Mouse (Mus musculus): ENCODE measurements around the gene Dpf1.

- no peak for TF ChIP-seq EP300 (IDR thresholded peaks at IDR 0.05; ENCODE audit: low read depth)
- TF ChIP-seq CTCF (IDR thresholded peaks at IDR 0.05; ENCODE audit: low read depth): no peak
Observed at GRCm38 (mm10) chr7:29313051-29313450, 9.3 kb downstream of the Dpf1 start.

Data from heart, postnatal 0 days (tissue).